Mouse (Mus musculus): ENCODE measurements around the gene As3mt. TPM values are rescaled to one million over a fixed set of nuclear protein-coding genes. Genes with fewer than 3 reads are reported as not detected.
"Not testable (repeated sequence)": the region's sequence is repeated elsewhere in the genome, so short reads cannot be mapped to it uniquely, and the experiment has no call there.

Gene As3mt
- polyA plus RNA-seq, 1 experiment = 43.7 TPM

- no peaks in the 10 kb centered on the region for H3K27me3 ChIP-seq (replicated peaks; ENCODE audit: control insufficient read depth, insufficient read depth, low read length)
- H3K4me1 ChIP-seq (ENCODE audit: control insufficient read depth, insufficient read depth, low read length) = no peaks in the 10 kb centered on the region
- no peak for DNase-seq
- H3K4me3 ChIP-seq (ENCODE audit: insufficient read depth, low read depth, low read length) = no peak overlapping the region
- no peaks in the 10 kb centered on the region for H3K36me3 ChIP-seq (ENCODE audit: control insufficient read depth, insufficient read depth, low read length)
- WGBS = 83% methylated on average over 3 of the region's 3 CpGs
- no peak overlapping the region for H3K27ac ChIP-seq (ENCODE audit: insufficient read depth, low read depth, low read length)
- TF ChIP-seq CTCF (conservative IDR thresholded peaks at IDR 0.05; ENCODE audit: insufficient read depth, insufficient read length, low read depth, low read length) = no peak
- no peak for TF ChIP-seq POLR2A (IDR thresholded peaks at IDR 0.05; ENCODE audit: low read depth, low read length)
These were observed 40.5 kb downstream of the As3mt start for GRCm38 (mm10) chr19:46747799-46748198.

GRCm38 (mm10) chr19:46752235-46752634 lies 45.0 kb downstream of the As3mt start:
- Histone ChIP-seq H3K27me3 (replicated peaks; ENCODE audit: control insufficient read depth, insufficient read depth, low read length) (no peaks in the 10 kb centered on the region), H3K4me1 (ENCODE audit: control insufficient read depth, insufficient read depth, low read length) (no peaks in the 10 kb centered on the region), H3K4me3 (ENCODE audit: insufficient read depth, low read depth, low read length) (no peak overlapping the region), H3K27ac (ENCODE audit: insufficient read depth, low read depth, low read length) (no peak overlapping the region), H3K36me3 (ENCODE audit: control insufficient read depth, insufficient read depth, low read length) (no peaks in the 10 kb centered on the region)
- TF ChIP-seq POLR2A (IDR thresholded peaks at IDR 0.05; ENCODE audit: low read depth, low read length) (no peak), CTCF (conservative IDR thresholded peaks at IDR 0.05; ENCODE audit: insufficient read depth, insufficient read length, low read depth, low read length) (no peak)
- DNase-seq = no peak
- 87% methylated on average over 5 of the region's 5 CpGs for WGBS

GRCm38 (mm10) chr19:46755066-46755465 lies 47.8 kb downstream of the As3mt start:
- Histone ChIP-seq H3K4me1 (ENCODE audit: control insufficient read depth, insufficient read depth, low read length) (no peaks in the 10 kb centered on the region), H3K27me3 (replicated peaks; ENCODE audit: control insufficient read depth, insufficient read depth, low read length) (no peaks in the 10 kb centered on the region), H3K27ac (ENCODE audit: insufficient read depth, low read depth, low read length) (no peak overlapping the region), H3K36me3 (ENCODE audit: control insufficient read depth, insufficient read depth, low read length) (no peaks in the 10 kb centered on the region), H3K4me3 (ENCODE audit: insufficient read depth, low read depth, low read length) (no peak overlapping the region)
- DNase-seq = peak; percentile 68
- 43% methylated on average over 9 of the region's 9 CpGs for WGBS
- TF ChIP-seq POLR2A (IDR thresholded peaks at IDR 0.05; ENCODE audit: low read depth, low read length) = no peak
- peak; percentile 71 for TF ChIP-seq CTCF (conservative IDR thresholded peaks at IDR 0.05; ENCODE audit: insufficient read depth, insufficient read length, low read depth, low read length)

GRCm38 (mm10) chr19:46756221-46756620 lies 49.0 kb downstream of the As3mt start:
- no peaks in the 10 kb centered on the region for H3K27me3 ChIP-seq (replicated peaks; ENCODE audit: control insufficient read depth, insufficient read depth, low read length)
- WGBS = 54% methylated on average over 4 of the region's 4 CpGs
- H3K36me3 ChIP-seq (ENCODE audit: control insufficient read depth, insufficient read depth, low read length) = no peaks in the 10 kb centered on the region
- H3K4me3 ChIP-seq (ENCODE audit: insufficient read depth, low read depth, low read length) = no peak overlapping the region
- no peak overlapping the region for H3K27ac ChIP-seq (ENCODE audit: insufficient read depth, low read depth, low read length)
- TF ChIP-seq CTCF (conservative IDR thresholded peaks at IDR 0.05; ENCODE audit: insufficient read depth, insufficient read length, low read depth, low read length) (no peak), POLR2A (IDR thresholded peaks at IDR 0.05; ENCODE audit: low read depth, low read length) (no peak)
- no peaks in the 10 kb centered on the region for H3K4me1 ChIP-seq (ENCODE audit: control insufficient read depth, insufficient read depth, low read length)
- peak; percentile 47 for DNase-seq

GRCm38 (mm10) chr19:46759096-46759495 lies 51.8 kb downstream of the As3mt start:
- Histone ChIP-seq H3K4me3 (ENCODE audit: insufficient read depth, low read depth, low read length) (no peak overlapping the region), H3K27ac (ENCODE audit: insufficient read depth, low read depth, low read length) (no peak overlapping the region), H3K4me1 (ENCODE audit: control insufficient read depth, insufficient read depth, low read length) (peaks cover 9% of the 10 kb centered on the region; the same call in 1 of the 2 replicates), H3K36me3 (ENCODE audit: control insufficient read depth, insufficient read depth, low read length) (no peaks in the 10 kb centered on the region), H3K27me3 (replicated peaks; ENCODE audit: control insufficient read depth, insufficient read depth, low read length) (no peaks in the 10 kb centered on the region)
- TF ChIP-seq CTCF (conservative IDR thresholded peaks at IDR 0.05; ENCODE audit: insufficient read depth, insufficient read length, low read depth, low read length) (no peak), POLR2A (IDR thresholded peaks at IDR 0.05; ENCODE audit: low read depth, low read length) (no peak)
- 57% methylated on average over 8 of the region's 8 CpGs for WGBS
- DNase-seq = no peak

GRCm38 (mm10) chr19:46759909-46760308 lies 52.7 kb downstream of the As3mt start:
- WGBS = 92% methylated on average over 10 of the region's 10 CpGs
- not testable (repeated sequence) for H3K27ac ChIP-seq (ENCODE audit: insufficient read depth, low read depth, low read length); H3K4me3 ChIP-seq (ENCODE audit: insufficient read depth, low read depth, low read length); H3K27me3 ChIP-seq (replicated peaks; ENCODE audit: control insufficient read depth, insufficient read depth, low read length); H3K36me3 ChIP-seq (ENCODE audit: control insufficient read depth, insufficient read depth, low read length); DNase-seq
- peaks cover 17% of the 10 kb centered on the region; the same call in 1 of the 2 replicates for H3K4me1 ChIP-seq (ENCODE audit: control insufficient read depth, insufficient read depth, low read length)

- Histone ChIP-seq H3K27me3 (replicated peaks; ENCODE audit: control insufficient read depth, insufficient read depth, low read length) (no peaks in the 10 kb centered on the region), H3K4me1 (ENCODE audit: control insufficient read depth, insufficient read depth, low read length) (peaks cover 17% of the 10 kb centered on the region; the same call in 1 of the 2 replicates), H3K4me3 (ENCODE audit: insufficient read depth, low read depth, low read length) (peak overlapping the region; percentile 44), H3K36me3 (ENCODE audit: control insufficient read depth, insufficient read depth, low read length) (no peaks in the 10 kb centered on the region), H3K27ac (ENCODE audit: insufficient read depth, low read depth, low read length) (peak overlapping the region; percentile 26; the same call in 1 of the 2 replicates)
- 19% methylated on average over 29 of the region's 29 CpGs for WGBS
- DNase-seq = peak; percentile 93
- peak; percentile 97 for TF ChIP-seq CTCF (conservative IDR thresholded peaks at IDR 0.05; ENCODE audit: insufficient read depth, insufficient read length, low read depth, low read length)
- no peak for TF ChIP-seq POLR2A (IDR thresholded peaks at IDR 0.05; ENCODE audit: low read depth, low read length)
These were observed 53.3 kb downstream of the As3mt start for GRCm38 (mm10) chr19:46760375-46761160.

Data from kidney, adult 2 months (tissue).